Mouse (Mus musculus): ENCODE results near the gene Gm26602.
"Not testable (repeated sequence)": the region's sequence is repeated elsewhere in the genome, so short reads cannot be mapped to it uniquely, and the experiment has no call there.

The Gm26602 gene

GRCm38 (mm10) chr10:79884938-79885337, 25.7 kb upstream of the Gm26602 start:
- DNase-seq (ENCODE audit: low spot score in 2 of 2): not testable (repeated sequence)

- DNase-seq (ENCODE audit: low spot score in 2 of 2): no peak
Observed at GRCm38 (mm10) chr10:79886054-79886453, 24.6 kb upstream of the Gm26602 start, which contains the start of gene Elane. Gene Elane, plus strand, starts transcription at chr10:79886247.

GRCm38 (mm10) chr10:79886611-79887010, 24.0 kb upstream of the Gm26602 start:
- no peak for DNase-seq (ENCODE audit: low spot score in 2 of 2)

- no peak for DNase-seq (ENCODE audit: low spot score in 2 of 2)
Observed at GRCm38 (mm10) chr10:79889386-79889785, 21.3 kb upstream of the Gm26602 start.

- no peak for DNase-seq (ENCODE audit: low spot score in 2 of 2)
Observed at GRCm38 (mm10) chr10:79890670-79891069, 20.0 kb upstream of the Gm26602 start, which contains the start of gene Cfd. Gene Cfd, plus strand, starts transcription at chr10:79890853.

GRCm38 (mm10) chr10:79892451-79893118, 18.1 kb upstream of the Gm26602 start:
- peak; percentile 75 to 82 for DNase-seq (ENCODE audit: low spot score in 2 of 2)

GRCm38 (mm10) chr10:79896306-79896705, 14.3 kb upstream of the Gm26602 start:
- DNase-seq (ENCODE audit: low spot score in 2 of 2): no peak

GRCm38 (mm10) chr10:79896814-79897213, 13.8 kb upstream of the Gm26602 start:
- no peak for DNase-seq (ENCODE audit: low spot score in 2 of 2)

- no peak for DNase-seq (ENCODE audit: low spot score in 2 of 2)
Observed at GRCm38 (mm10) chr10:79897316-79898245, 13.1 kb upstream of the Gm26602 start.

- DNase-seq (ENCODE audit: low spot score in 2 of 2): peak in 1 of 2 experiments; percentile 56
Observed at GRCm38 (mm10) chr10:79900951-79901410, 9.7 kb upstream of the Gm26602 start.

GRCm38 (mm10) chr10:79906712-79907111, 3.9 kb upstream of the Gm26602 start:
- DNase-seq (ENCODE audit: low spot score in 2 of 2): no peak

GRCm38 (mm10) chr10:79907415-79907814, 3.2 kb upstream of the Gm26602 start:
- DNase-seq (ENCODE audit: low spot score in 2 of 2): no peak

GRCm38 (mm10) chr10:79908167-79909091, 2.2 kb upstream of the Gm26602 start, which contains the start of gene Med16:
Gene Med16, minus strand, starts transcription at chr10:79908923.
- peak; percentile 81 to 90 for DNase-seq (ENCODE audit: low spot score in 2 of 2)

- no peak for DNase-seq (ENCODE audit: low spot score in 2 of 2)
Observed at GRCm38 (mm10) chr10:79909092-79909922, 1.3 kb upstream of the Gm26602 start.

GRCm38 (mm10) chr10:79912412-79912811, 1.8 kb downstream of the Gm26602 start:
- no peak for DNase-seq (ENCODE audit: low spot score in 2 of 2)

GRCm38 (mm10) chr10:79914131-79914947, 3.7 kb downstream of the Gm26602 start:
- DNase-seq (ENCODE audit: low spot score in 2 of 2): no peak

GRCm38 (mm10) chr10:79914948-79915596, 4.4 kb downstream of the Gm26602 start:
- no peak for DNase-seq (ENCODE audit: low spot score in 2 of 2)

GRCm38 (mm10) chr10:79916081-79916480, 5.4 kb downstream of the Gm26602 start:
- no peak for DNase-seq (ENCODE audit: low spot score in 2 of 2)
